ENCODE assay signal across 8 mouse cellular contexts in the genomic region with DNA sequence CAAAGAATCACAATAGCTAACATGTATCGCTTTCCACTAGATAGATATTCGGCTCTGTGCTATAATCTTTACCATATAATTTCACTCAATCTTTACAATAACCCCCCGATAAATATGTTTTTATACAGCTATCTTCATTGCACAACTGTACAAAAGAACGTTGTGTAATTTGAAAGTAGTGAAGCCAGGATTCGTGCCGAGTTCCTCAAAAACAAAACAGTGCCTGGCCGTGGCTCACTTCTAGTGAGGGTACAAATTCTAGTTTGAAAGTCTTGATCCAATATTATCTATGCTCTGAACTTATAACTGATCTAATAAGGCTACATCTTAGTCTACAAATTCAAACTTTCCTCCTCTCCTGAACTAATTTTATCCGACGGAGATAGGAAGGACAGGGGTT. TPM values are rescaled to one million over a fixed set of nuclear protein-coding genes. Genes with fewer than 3 reads are reported as not detected.
A peak's percentile ranks its signal among the peaks of the same experiment; 100 is the strongest.
DNase-seq lines count a peak whose midpoint lies in the region; ATAC-seq and TF ChIP-seq lines count a peak whose summit lies in the region.

No protein-coding gene starts in this region.

- no peak for ATAC-seq in forebrain, embryonic 15.5 days (replicated peaks)
- no peak for ATAC-seq in liver, embryonic 14.5 days (ENCODE audit: insufficient read depth)
- no peak for ATAC-seq in stomach, postnatal 0 days (ENCODE audit: low FRiP score, low TSS enrichment)

- H3K27ac ChIP-seq in thymus, adult 2 months (ENCODE audit: control insufficient read depth, insufficient read depth, low read length): no peak overlapping the region
- H3K27ac ChIP-seq in forebrain, embryonic 15.5 days (replicated peaks): peak overlapping the region; percentile 98
- peak overlapping the region; percentile 55 for H3K27ac ChIP-seq in liver, embryonic 14.5 days
- H3K27ac ChIP-seq in stomach, postnatal 0 days (replicated peaks): peak overlapping the region; percentile 86

- no peak for TF ChIP-seq CTCF in thymus, adult 2 months (IDR thresholded peaks at IDR 0.05; ENCODE audit: borderline replicate concordance, control insufficient read depth, extremely low read depth, insufficient read depth, low read length, poor library complexity)
- TF ChIP-seq CTCF in liver, embryonic 14.5 days (IDR thresholded peaks at IDR 0.05; ENCODE audit: low read depth): no peak
- TF ChIP-seq CTCF in stomach, postnatal 0 days (IDR thresholded peaks at IDR 0.05; ENCODE audit: low read depth): no peak

- TF ChIP-seq EP300 in liver, embryonic 14.5 days (IDR thresholded peaks at IDR 0.05; ENCODE audit: low read depth): no peak
- TF ChIP-seq EP300 in stomach, postnatal 0 days (optimal IDR thresholded peaks at IDR 0.05): no peak

- H3K27me3 ChIP-seq in thymus, adult 2 months (ENCODE audit: control insufficient read depth, insufficient read depth, low read length): peaks cover 6% of the 10 kb centered on the region
- no peaks in the 10 kb centered on the region for H3K27me3 ChIP-seq in forebrain, embryonic 15.5 days
- peaks cover 22% of the 10 kb centered on the region for H3K27me3 ChIP-seq in liver, embryonic 14.5 days (ENCODE audit: control insufficient read depth, insufficient read depth, low read length)
- H3K27me3 ChIP-seq in stomach, postnatal 0 days (ENCODE audit: control insufficient read depth, insufficient read depth, low read length): no peaks in the 10 kb centered on the region

- H3K4me2 ChIP-seq in forebrain, embryonic 15.5 days (replicated peaks): peak overlapping the region; percentile 61
- peak overlapping the region; percentile 98 for H3K4me2 ChIP-seq in liver, embryonic 14.5 days (ENCODE audit: low read depth)
- peak overlapping the region; percentile 96 for H3K4me2 ChIP-seq in stomach, postnatal 0 days (replicated peaks; ENCODE audit: low read depth)

- no peak for TF ChIP-seq POLR2A in thymus, adult 2 months (IDR thresholded peaks at IDR 0.05; ENCODE audit: control insufficient read depth, extremely low read depth, insufficient read depth, low read length, poor library complexity)

- H3K9ac ChIP-seq in forebrain, embryonic 15.5 days (replicated peaks): peak overlapping the region; percentile 85
- peak overlapping the region; percentile 92 for H3K9ac ChIP-seq in liver, embryonic 14.5 days (replicated peaks)
- H3K9ac ChIP-seq in stomach, postnatal 0 days (ENCODE audit: low read length): peak overlapping the region; percentile 93

- H3K4me3 ChIP-seq in thymus, adult 2 months (ENCODE audit: control insufficient read depth, insufficient read depth, low read length): peak overlapping the region; percentile 78
- H3K4me3 ChIP-seq in forebrain, embryonic 15.5 days: peak overlapping the region; percentile 99
- peak overlapping the region; percentile 81 to 91 for H3K4me3 ChIP-seq in liver, embryonic 14.5 days (ENCODE audit: insufficient read depth in 1 of 2, low read depth in 2 of 2, low read length in 2 of 2)
- peak overlapping the region; percentile 93 for H3K4me3 ChIP-seq in stomach, postnatal 0 days (ENCODE audit: low read depth, low read length)

- WGBS in thymus, adult 2 months: 7% methylated on average over 9 of the region's 9 CpGs
- WGBS in forebrain, embryonic 15.5 days: 13% methylated on average over 9 of the region's 9 CpGs
- 9% methylated on average over 9 of the region's 9 CpGs for WGBS in liver, embryonic 14.5 days (ENCODE audit: insufficient replicate concordance)
- 9% methylated on average over 9 of the region's 9 CpGs for WGBS in stomach, postnatal 0 days

- H3K36me3 ChIP-seq in thymus, adult 2 months (ENCODE audit: control insufficient read depth, insufficient read depth, low read length): no peaks in the 10 kb centered on the region
- peaks cover 3% of the 10 kb centered on the region; the same call in 1 of the 2 replicates for H3K36me3 ChIP-seq in forebrain, embryonic 15.5 days
- H3K36me3 ChIP-seq in liver, embryonic 14.5 days (replicated peaks; ENCODE audit: control insufficient read depth, insufficient read depth, low read depth): no peaks in the 10 kb centered on the region
- no peaks in the 10 kb centered on the region for H3K36me3 ChIP-seq in stomach, postnatal 0 days (ENCODE audit: control insufficient read depth, insufficient read depth, low read length)

- no peak for DNase-seq in thymus, adult 2 months
- DNase-seq in thymus, postnatal 4 days: no peak
- no peak for DNase-seq in liver, embryonic 14.5 days (ENCODE audit: low read depth in 3 of 3, low spot score in 3 of 3)
- DNase-seq in stomach, postnatal 0 days (ENCODE audit: low spot score): no peak
- no peak for DNase-seq in layer of hippocampus, adult 18-20 months (ENCODE audit: low spot score in 2 of 2)
- no peak for DNase-seq in layer of hippocampus, adult 8-10 months (ENCODE audit: low spot score in 2 of 2)
- no peak for DNase-seq in frontal cortex, postnatal 25 days (ENCODE audit: low spot score in 2 of 2)

- peaks cover 7% of the 10 kb centered on the region for H3K4me1 ChIP-seq in thymus, adult 2 months (replicated peaks; ENCODE audit: control insufficient read depth, insufficient read depth, low read length)
- peaks cover 31% of the 10 kb centered on the region for H3K4me1 ChIP-seq in forebrain, embryonic 15.5 days
- H3K4me1 ChIP-seq in liver, embryonic 14.5 days (replicated peaks; ENCODE audit: control insufficient read depth in 2 of 2, insufficient read depth in 2 of 2, low read length in 1 of 2): no peaks in the 10 kb centered on the region; a peak in 1 of 4 replicates
- H3K4me1 ChIP-seq in stomach, postnatal 0 days (replicated peaks; ENCODE audit: control insufficient read depth, insufficient read depth): 0 out of 2 replicates have a peak, but pooled peaks cover 3% of the 10 kb centered on the region

- no peaks in the 10 kb centered on the region for H3K9me3 ChIP-seq in forebrain, embryonic 15.5 days
- no peaks in the 10 kb centered on the region for H3K9me3 ChIP-seq in liver, embryonic 14.5 days (ENCODE audit: control insufficient read depth, low read length)
- no peaks in the 10 kb centered on the region for H3K9me3 ChIP-seq in stomach, postnatal 0 days (ENCODE audit: control insufficient read depth, low read length)

RNA-seq across cellular contexts. Expression of a gene that starts 0.8 kb away (rescaled TPM):
- 35.6 and 42.6 TPM in 2 replicates for polyA plus RNA-seq in thymus, adult 2 months (2012; rRNA removed)
- 32.3 and 33.2 TPM in 2 replicates for polyA plus RNA-seq in forebrain, embryonic 15.5 days (2015; fragmentation: Nextera tagmentation; extraction: Ambion mirVana)
- 7.2 and 8.9 TPM in 2 replicates for polyA plus RNA-seq in liver, embryonic 14.5 days (2012; rRNA removed)
- 11.1 and 12.5 TPM in 2 replicates for polyA plus RNA-seq in liver, embryonic 14.5 days (2014; fragmentation: Nextera tagmentation; extraction: Ambion mirVana)
- polyA plus RNA-seq in stomach, postnatal 0 days (2015; fragmentation: Nextera tagmentation; extraction: Ambion mirVana): 11.7 and 12.0 TPM in 2 replicates
- total RNA-seq in layer of hippocampus, adult 18-20 months (2021): 10 to 100 TPM; 50.9 to 58.6 TPM
- 10 to 100 TPM; 50.4 to 61.9 (median 59.2) TPM for total RNA-seq in layer of hippocampus, adult 8-10 months (2022)

RNA-seq across cellular contexts. Expression of a gene that starts 0.9 kb away (rescaled TPM):
- polyA plus RNA-seq in thymus, adult 2 months (2012; rRNA removed): 0.62 and 0.93 TPM in 2 replicates
- polyA plus RNA-seq in forebrain, embryonic 15.5 days (2015; fragmentation: Nextera tagmentation; extraction: Ambion mirVana): 84.7 and 85.8 TPM in 2 replicates
- polyA plus RNA-seq in liver, embryonic 14.5 days (2012; rRNA removed): 0.42 and 0.61 TPM in 2 replicates
- polyA plus RNA-seq in liver, embryonic 14.5 days (2014; fragmentation: Nextera tagmentation; extraction: Ambion mirVana): 0.59 and 0.67 TPM in 2 replicates
- polyA plus RNA-seq in stomach, postnatal 0 days (2015; fragmentation: Nextera tagmentation; extraction: Ambion mirVana): 3.2 and 4.0 TPM in 2 replicates
- total RNA-seq in layer of hippocampus, adult 18-20 months (2021): 100 to 1,000 TPM; 373 to 404 TPM
- 100 to 1,000 TPM; 310 to 364 (median 325) TPM for total RNA-seq in layer of hippocampus, adult 8-10 months (2022)

Comparison
In these comparisons a context has a peak if more than half of its experiments do, and no peak if none do; other contexts are left out.
1. RNA of a gene that starts 0.9 kb away (polyA plus RNA-seq): 84.7 to 85.8 TPM in forebrain, embryonic 15.5 days; 3.2 to 4.0 TPM in stomach, postnatal 0 days, 0.62 to 0.93 TPM in thymus, adult 2 months and 0.42 to 0.67 TPM in liver, embryonic 14.5 days; every median in the first group is over 10 times any median in the second.
2. Peak in every context shown above with its lines, with median percentiles within 50 percentile points of each other: H3K4me3 ChIP-seq, H3K4me2 ChIP-seq and H3K9ac ChIP-seq.